Mouse (Mus musculus) spleen, postnatal 14 days (tissue): ENCODE measurements around the gene Kcnc3.

Experiments used
- DNase-seq, 2 experiments: peaks; one replicate each; pipeline ENCODE4 v3.0.0; 2021 to 2022; ENCODE audit warnings: low spot score in 2 of 2

Kcnc3 gene

GRCm38 (mm10) chr7:44596996-44597538 lies 6.6 kb downstream of the Kcnc3 start:
- no peak for DNase-seq

GRCm38 (mm10) chr7:44597666-44598065 lies 7.2 kb downstream of the Kcnc3 start:
- no peak for DNase-seq

- DNase-seq, result no peak
Measured at GRCm38 (mm10) chr7:44598336-44598735, 7.9 kb downstream of the Kcnc3 start.

DNA sequence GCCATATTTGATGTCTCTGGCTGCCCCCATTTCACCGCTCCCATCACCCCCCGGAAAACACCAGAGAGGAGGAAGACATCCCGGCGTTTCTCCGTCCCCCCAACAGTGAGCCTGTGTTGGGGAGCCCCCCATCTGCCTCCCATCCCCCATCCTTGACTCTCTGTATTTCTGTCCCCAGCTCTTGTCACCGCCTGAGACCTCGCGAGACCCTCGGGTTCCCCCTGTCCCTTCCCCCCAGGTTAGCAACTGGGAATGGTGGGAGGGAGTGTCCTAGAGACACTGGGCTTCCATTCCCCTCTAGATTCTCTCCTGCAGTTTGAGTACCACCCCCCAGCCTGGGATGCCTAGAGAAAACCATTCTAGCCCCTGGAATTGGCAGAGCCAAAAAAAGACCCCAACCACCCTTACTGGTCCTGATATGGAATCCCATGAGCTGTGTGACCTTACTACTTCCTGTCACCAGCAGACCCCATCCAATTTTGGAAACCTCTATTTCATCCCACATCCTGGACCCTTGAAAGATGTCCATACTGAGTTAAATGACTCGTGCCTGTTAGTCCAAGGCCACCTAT lies 10.3 kb downstream of the Kcnc3 start:
- DNase-seq, result no peak

GRCm38 (mm10) chr7:44601646-44602045 lies 11.2 kb downstream of the Kcnc3 start:
- no peak for DNase-seq

GRCm38 (mm10) chr7:44602443-44602842 lies 12.0 kb downstream of the Kcnc3 start:
- DNase-seq, result no peak

GRCm38 (mm10) chr7:44603186-44603855 lies 12.9 kb downstream of the Kcnc3 start:
- DNase-seq, result no peak

DNA sequence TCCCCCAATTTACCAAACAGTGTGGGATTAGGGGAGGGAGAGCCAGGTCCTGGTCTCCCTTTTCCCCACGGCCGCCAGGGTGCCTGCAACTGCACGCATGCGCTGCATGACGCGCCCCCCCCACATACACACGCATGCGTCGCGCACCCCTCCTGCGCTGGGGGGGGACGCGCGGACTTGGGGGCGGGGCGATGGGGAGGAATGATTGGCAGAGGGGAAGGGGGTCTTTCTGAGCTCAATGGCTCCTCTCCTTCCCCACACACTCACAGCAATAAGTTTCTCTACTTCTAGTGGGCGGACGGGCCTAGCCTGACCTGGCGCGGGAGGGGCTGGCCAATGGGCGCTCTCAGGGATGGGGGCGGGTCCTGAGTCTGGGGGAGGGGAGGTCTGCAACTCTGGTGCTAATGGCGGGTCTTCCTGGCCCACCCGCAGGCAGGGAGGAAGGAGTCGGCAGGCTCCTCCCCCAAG lies 13.7 kb downstream of the Kcnc3 start:
- DNase-seq, result no peak

GRCm38 (mm10) chr7:44604619-44605018 lies 14.2 kb downstream of the Kcnc3 start:
- DNase-seq, result no peak

GRCm38 (mm10) chr7:44605436-44605835 lies 15.0 kb downstream of the Kcnc3 start:
- no peak for DNase-seq

DNA sequence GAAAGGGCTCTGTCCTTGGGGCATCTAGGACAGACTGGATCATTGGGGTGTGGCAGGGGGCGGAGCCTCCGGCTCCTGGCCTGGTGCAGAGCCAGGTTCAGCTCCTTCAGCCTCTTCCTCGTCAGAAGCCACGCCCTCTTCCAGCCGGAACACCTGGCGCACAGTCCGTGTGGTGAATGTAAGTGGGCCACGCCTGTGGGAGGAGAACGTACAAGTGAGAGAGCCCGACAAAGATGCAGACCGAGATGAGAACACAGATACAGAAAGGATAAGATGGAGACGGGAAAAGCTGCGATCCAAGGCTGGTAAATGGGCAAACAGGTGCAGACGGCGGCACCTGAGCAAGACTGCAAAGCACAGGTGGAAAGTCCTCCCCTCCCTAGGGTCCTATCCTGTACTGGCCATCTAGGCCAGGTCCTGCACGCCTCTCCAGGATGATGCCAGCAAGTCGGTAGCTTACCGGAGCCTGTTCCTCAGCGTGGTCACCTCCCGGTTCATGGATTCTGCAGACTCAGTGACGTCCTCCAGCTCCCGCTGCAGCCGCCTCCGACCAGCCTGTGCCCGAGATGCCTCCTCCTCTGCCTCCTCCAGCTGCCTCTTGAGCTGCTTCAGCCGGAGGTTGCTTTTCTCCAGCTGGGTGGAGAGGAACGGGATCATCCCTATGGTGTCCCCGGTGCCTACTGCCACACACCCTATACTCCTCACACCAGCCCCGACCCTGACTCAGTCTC lies 15.9 kb downstream of the Kcnc3 start:
- no peak for DNase-seq

DNA sequence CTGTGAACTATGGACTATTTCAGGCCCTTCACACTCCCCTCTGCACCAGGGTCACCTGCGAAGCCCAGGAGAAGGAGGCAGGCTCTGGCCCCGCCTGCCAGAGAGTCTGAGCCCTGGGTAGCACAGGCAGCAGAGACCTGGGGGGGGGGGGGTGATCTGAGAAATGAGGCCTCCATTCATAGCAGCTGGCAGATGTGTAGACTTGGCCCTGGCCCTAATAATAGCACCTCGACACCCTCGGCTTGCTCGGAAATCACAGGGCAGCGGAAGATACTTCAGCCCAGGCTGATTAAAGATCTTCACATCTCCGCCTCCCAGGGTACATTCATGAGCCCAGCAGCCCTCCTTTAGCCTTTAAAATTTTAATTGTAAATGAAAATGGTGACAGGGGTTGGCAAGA lies 21.7 kb downstream of the Kcnc3 start:
- DNase-seq, result no peak

DNA sequence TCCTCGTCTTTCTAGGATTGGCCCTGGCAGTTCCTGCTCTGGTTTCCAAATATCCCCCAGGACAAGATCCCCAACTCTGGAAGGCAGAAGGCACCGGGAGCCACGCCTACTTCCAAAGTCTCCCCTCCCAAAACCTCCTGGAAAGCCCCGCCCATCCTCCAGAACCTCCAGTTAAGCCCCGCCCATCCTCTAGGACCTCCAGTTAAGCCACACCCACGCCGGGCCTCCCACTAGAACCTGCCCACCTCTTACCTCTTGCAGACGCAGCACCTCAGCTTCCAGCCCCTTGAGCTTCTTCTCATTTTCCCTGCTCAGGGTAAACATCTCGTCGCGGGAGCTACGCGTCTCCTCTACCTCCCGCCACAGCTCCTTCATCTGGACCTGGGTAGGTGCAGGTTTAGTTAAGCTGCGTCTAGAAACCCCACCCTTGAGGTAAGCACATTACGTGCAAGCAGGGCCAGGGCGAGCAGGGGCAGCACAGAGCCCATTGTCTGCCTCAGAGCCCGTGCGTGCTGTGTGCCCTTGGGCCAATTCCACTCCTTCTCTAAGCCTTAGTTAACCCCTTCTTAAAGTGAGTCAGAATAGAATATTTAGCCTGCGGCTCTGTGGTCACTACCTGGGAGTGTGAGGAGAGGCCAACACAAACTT lies 23.7 kb downstream of the Kcnc3 start:
- DNase-seq, result no peak

GRCm38 (mm10) chr7:44615309-44615708 lies 24.8 kb downstream of the Kcnc3 start:
- no peak for DNase-seq

- DNase-seq, result no peak
Measured at GRCm38 (mm10) chr7:44615987-44616386, 25.5 kb downstream of the Kcnc3 start.

DNA sequence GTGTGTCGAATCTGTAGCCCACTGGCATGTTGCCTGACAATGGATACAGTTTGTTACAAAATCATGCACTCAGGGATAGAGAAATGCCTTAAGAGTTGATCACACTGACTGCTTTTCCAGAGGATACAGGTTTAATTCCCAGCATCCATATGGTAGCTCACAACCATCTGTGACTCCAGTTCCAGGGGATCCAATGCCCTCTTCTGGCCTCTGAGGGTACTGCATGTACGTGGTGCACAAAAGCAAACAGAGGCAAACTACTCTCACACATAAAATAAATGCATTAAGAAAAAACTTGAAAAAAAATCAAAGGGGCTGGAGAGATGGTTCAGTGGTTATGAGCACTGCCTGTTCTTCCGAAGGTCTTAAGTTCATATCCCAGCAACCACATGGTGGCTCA lies 26.6 kb downstream of the Kcnc3 start:
- DNase-seq, result no peak

GRCm38 (mm10) chr7:44623714-44624542 lies 33.5 kb downstream of the Kcnc3 start:
- DNase-seq, result no peak

- DNase-seq, result no peak
Measured at GRCm38 (mm10) chr7:44624543-44624826, 34.0 kb downstream of the Kcnc3 start.

GRCm38 (mm10) chr7:44624828-44625227 lies 34.4 kb downstream of the Kcnc3 start:
- no peak for DNase-seq

DNA sequence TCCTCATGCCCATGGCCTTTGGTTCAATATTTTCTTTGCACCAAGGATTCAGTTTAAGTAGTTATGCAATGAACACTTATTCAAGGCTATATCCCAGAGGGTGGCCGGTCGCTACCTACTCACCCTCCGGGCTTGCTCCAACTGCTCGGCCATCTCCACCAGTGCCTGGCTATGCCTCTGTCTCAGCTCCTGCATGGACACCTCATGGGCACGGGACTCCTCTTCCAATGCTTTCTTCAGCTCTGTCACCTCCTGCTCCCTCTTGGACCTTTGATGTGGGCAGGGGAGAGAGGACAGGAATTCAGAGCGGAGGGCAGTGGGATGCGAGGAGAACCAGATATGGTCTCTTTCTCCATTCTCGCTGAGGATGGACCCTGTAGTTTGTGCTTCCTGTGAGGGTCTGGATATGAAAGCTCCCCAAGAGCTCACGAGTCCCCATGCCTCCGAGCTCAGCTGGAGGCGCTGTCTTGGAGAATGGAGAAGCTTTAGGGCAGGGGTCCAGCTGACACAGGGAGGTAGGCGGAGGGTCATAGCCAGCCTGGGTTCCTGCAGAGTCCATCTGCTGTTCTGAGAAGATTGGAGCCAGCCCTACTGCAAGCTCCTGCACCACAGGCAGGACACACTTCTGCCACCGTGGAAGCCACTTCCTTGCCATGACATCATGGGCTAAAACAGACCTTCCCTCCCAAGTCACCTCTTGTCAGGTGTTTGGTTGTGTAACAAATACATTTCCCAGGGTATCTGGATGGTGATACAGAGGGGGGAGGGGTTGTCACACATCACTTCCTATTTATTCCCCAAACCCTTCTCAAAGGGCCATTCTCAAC lies 35.0 kb downstream of the Kcnc3 start:
- DNase-seq, result no peak

GRCm38 (mm10) chr7:44626068-44626385 lies 35.6 kb downstream of the Kcnc3 start:
- no peak for DNase-seq
